Mouse (Mus musculus) liver, embryonic 14.5 days (tissue): ENCODE data around the gene Snx12. TPM values are rescaled to one million over a fixed set of nuclear protein-coding genes. Genes with fewer than 3 reads are reported as not detected.
"Not testable (repeated sequence)": the region's sequence is repeated elsewhere in the genome, so short reads cannot be mapped to it uniquely, and the experiment has no call there.

Experiments
- ATAC-seq: fragments of 200-750 bp; cut with Nextera tagmentation; 2 replicates; pipeline ENCODE4 v1.8.0; 2017; ENCODE audit warnings: moderate number of reproducible peaks, mild to moderate bottlenecking, moderate library complexity; ENCODE audit not compliant: insufficient read depth
- DNase-seq, 3 experiments: peaks; one replicate each; pipeline ENCODE4 v3.0.0-alpha.2; 2012 to 2013; ENCODE audit warnings: low read depth in 3 of 3, low spot score in 3 of 3
- H3K27ac ChIP-seq: fragments of 300-500 bp; sonication (generic); 2 replicates; pipeline ENCODE4 v1.5.1; 2014; ENCODE audit warnings: moderate library complexity, mild to moderate bottlenecking, control low read depth, inconsistent platforms
- H3K27me3 ChIP-seq: fragments of 300-500 bp; sonication (generic); 2 replicates; pipeline ENCODE4 v1.6.1; 2014; ENCODE audit warnings: mild to moderate bottlenecking, low read length, moderate library complexity; ENCODE audit not compliant: control insufficient read depth, insufficient read depth
- H3K36me3 ChIP-seq: fragments of 300-500 bp; sonication (generic); replicated peaks from 2 replicates; pipeline ENCODE4 v1.6.1; 2014; ENCODE audit warnings: low read depth; ENCODE audit not compliant: control insufficient read depth, insufficient read depth
- H3K4me1 ChIP-seq, 2 experiments: fragments of 200-500 bp in 1 of 2; fragments of 300-500 bp in 1 of 2; sonication (generic) in 1 of 2; replicated peaks; 2 replicates each; pipeline ENCODE4 v1.6.1; 2012 to 2014; ENCODE audit warnings: antibody characterized with exemption in 1 of 2, inconsistent platforms in 1 of 2, low read length in 1 of 2; ENCODE audit not compliant: control insufficient read depth in 2 of 2, insufficient read depth in 2 of 2
- H3K4me2 ChIP-seq: fragments of 300-500 bp; sonication (generic); 2 replicates; pipeline ENCODE4 v1.6.1; 2014; ENCODE audit warnings: low read depth, mild to moderate bottlenecking, control low read depth, moderate library complexity
- H3K4me3 ChIP-seq, 2 experiments: fragments of 200-500 bp in 1 of 2; fragments of 300-500 bp in 1 of 2; sonication (generic) in 1 of 2; 2 replicates each; pipeline ENCODE4 v1.5.1; 2012 to 2014; ENCODE audit warnings: low read depth in 2 of 2, low read length in 2 of 2, mild to moderate bottlenecking in 2 of 2, control low read depth in 1 of 2, inconsistent platforms in 1 of 2, moderate library complexity in 1 of 2; ENCODE audit not compliant: insufficient read depth in 1 of 2
- H3K9ac ChIP-seq: fragments of 300-500 bp; sonication (generic); replicated peaks from 2 replicates; pipeline ENCODE4 v1.6.1; 2014; ENCODE audit warnings: mild to moderate bottlenecking, control low read depth, moderate library complexity
- H3K9me3 ChIP-seq: fragments of 300-500 bp; sonication (generic); 2 replicates; pipeline ENCODE4 v1.6.1; 2016; ENCODE audit warnings: low read length, mixed read lengths; ENCODE audit not compliant: control insufficient read depth
- CTCF ChIP-seq: IDR thresholded peaks from 2 replicates; pipeline ENCODE4 v1.5.1; 2016; ENCODE audit warnings: antibody characterized with exemption, low read depth, control low read depth
- EP300 ChIP-seq: IDR thresholded peaks from 2 replicates; pipeline ENCODE4 v1.6.1; 2016; ENCODE audit warnings: antibody characterized with exemption, low read depth
- WGBS: fragments of 180-500 bp; shearing (Covaris S2); extraction: QIAGEN DNeasy Blood & Tissue Kit; methylation state at CpG from one replicate; pipeline ENCODE4 v1.1.7; 2014; ENCODE audit not compliant: insufficient replicate concordance; 5-methylcytosine and 5-hydroxymethylcytosine counted together
- polyA plus RNA-seq, 2 experiments: library from polyadenylated mRNA; depleted of rRNA in 1 of 2; stranded (reverse) in 1 of 2; unstranded in 1 of 2; fragments of >200 nt; fragmentation: Nextera tagmentation in 1 of 2; extraction: Ambion mirVana in 1 of 2; gene quantifications; 2 replicates each; pipeline versions ENCODE4 v1.2.1 to v1.2.3; 2012 to 2014

The Snx12 gene
- polyA plus RNA-seq, 2 experiments = 11.3 to 15.9 TPM

- DNase-seq = no peak
- Histone ChIP-seq H3K9ac (no peak overlapping the region), H3K36me3 (no peaks in the 10 kb centered on the region), H3K4me2 (no peak overlapping the region), H3K27ac (no peak overlapping the region), H3K27me3 (no peaks in the 10 kb centered on the region), H3K4me3 (no peak overlapping the region), H3K4me1 (no peaks in the 10 kb centered on the region), H3K9me3 (no peaks in the 10 kb centered on the region)
- WGBS = 47% methylated on average over 2 of the region's 2 CpGs
- no peak for ATAC-seq
- no peak for TF ChIP-seq CTCF
- TF ChIP-seq EP300 = no peak
These were observed 93.8 kb downstream of the Snx12 start for GRCm38 (mm10) chrX:101128559-101128958.

GRCm38 (mm10) chrX:101126977-101127376, 95.4 kb downstream of the Snx12 start:
- H3K9ac ChIP-seq = no peak overlapping the region
- H3K4me3 ChIP-seq = no peak overlapping the region
- no peak for DNase-seq
- WGBS = 45% methylated on average over 2 of the region's 2 CpGs
- no peak for ATAC-seq
- H3K27ac ChIP-seq = no peak overlapping the region
- no peak for TF ChIP-seq CTCF
- no peak for TF ChIP-seq EP300
- H3K9me3 ChIP-seq = no peaks in the 10 kb centered on the region
- no peaks in the 10 kb centered on the region for H3K4me1 ChIP-seq
- H3K36me3 ChIP-seq = no peaks in the 10 kb centered on the region
- H3K27me3 ChIP-seq = no peaks in the 10 kb centered on the region
- no peak overlapping the region for H3K4me2 ChIP-seq

- TF ChIP-seq EP300 (no peak), CTCF (no peak)
- Histone ChIP-seq H3K4me1 (no peaks in the 10 kb centered on the region), H3K27me3 (no peaks in the 10 kb centered on the region), H3K9me3 (no peaks in the 10 kb centered on the region), H3K27ac (no peak overlapping the region), H3K4me2 (no peak overlapping the region), H3K4me3 (no peak overlapping the region), H3K36me3 (no peaks in the 10 kb centered on the region), H3K9ac (no peak overlapping the region)
- WGBS = 41% methylated on average over 7 of the region's 7 CpGs
- DNase-seq (no peak), ATAC-seq (no peak)
These were observed 95.8 kb downstream of the Snx12 start for GRCm38 (mm10) chrX:101126474-101126955.

GRCm38 (mm10) chrX:101120546-101120945, 101.8 kb downstream of the Snx12 start:
- DNase-seq (no peak), ATAC-seq (no peak)
- TF ChIP-seq EP300 = no peak
- TF ChIP-seq CTCF = no peak
- Histone ChIP-seq H3K9ac (no peak overlapping the region), H3K9me3 (no peaks in the 10 kb centered on the region), H3K27ac (no peak overlapping the region), H3K36me3 (no peaks in the 10 kb centered on the region), H3K4me2 (no peak overlapping the region), H3K27me3 (no peaks in the 10 kb centered on the region), H3K4me3 (no peak overlapping the region), H3K4me1 (no peaks in the 10 kb centered on the region)
- WGBS = 54% methylated on average over 1 of the region's 1 CpGs

GRCm38 (mm10) chrX:101085920-101086319, 136.4 kb downstream of the Snx12 start, which contains the start of gene Slc7a3:
Gene Slc7a3 (minus strand): TSS chrX:101086020.
- Histone ChIP-seq H3K4me1 (no peaks in the 10 kb centered on the region), H3K9ac (no peak within 1 kb of the TSS), H3K9me3 (no peaks in the 10 kb centered on the region), H3K4me2 (peak within 1 kb of the TSS; percentile 36), H3K27ac (no peak within 1 kb of the TSS), H3K36me3 (no peaks in the 10 kb centered on the region), H3K4me3 (no peak within 1 kb of the TSS; a peak in 1 of 4 replicates), H3K27me3 (no peaks in the 10 kb centered on the region; the same call in 1 of the 2 replicates)
- ATAC-seq (no peak), DNase-seq (no peak)
- 35% methylated on average over 11 of the region's 11 CpGs for WGBS
- no peak for TF ChIP-seq CTCF
- no peak for TF ChIP-seq EP300

- ATAC-seq, H3K4me3 ChIP-seq, H3K9me3 ChIP-seq, H3K9ac ChIP-seq, H3K4me1 ChIP-seq, H3K27me3 ChIP-seq, H3K27ac ChIP-seq, H3K36me3 ChIP-seq, DNase-seq: not testable (repeated sequence)
- WGBS = 16% methylated on average over 7 of the region's 9 CpGs
- peak overlapping the region; percentile 36 for H3K4me2 ChIP-seq
These were observed 137.2 kb downstream of the Snx12 start for GRCm38 (mm10) chrX:101085211-101085610.
